Mouse (Mus musculus) kidney, adult 18-20 months (tissue): ENCODE measurements around the gene Gm11011.

Source experiments
- DNase-seq: peaks from one replicate; pipeline ENCODE4 v3.0.0; 2021

Gm11011 gene

GRCm38 (mm10) chr2:169586688-169587087 lies 857 bp downstream of the Gm11011 start:
- no peak for DNase-seq

- no peak for DNase-seq
These were observed 1.8 kb downstream of the Gm11011 start for GRCm38 (mm10) chr2:169585631-169586285.

GRCm38 (mm10) chr2:169584745-169585456 lies 2.6 kb downstream of the Gm11011 start:
- DNase-seq = no peak

- no peak for DNase-seq
These were observed 4.1 kb downstream of the Gm11011 start for GRCm38 (mm10) chr2:169583476-169583875.

GRCm38 (mm10) chr2:169577508-169578196 lies 9.9 kb downstream of the Gm11011 start:
- no peak for DNase-seq

- DNase-seq = no peak
These were observed 17.5 kb downstream of the Gm11011 start for GRCm38 (mm10) chr2:169570063-169570462.

- DNase-seq = no peak
These were observed 21.4 kb downstream of the Gm11011 start for GRCm38 (mm10) chr2:169566159-169566558.

- DNase-seq = no peak
These were observed 21.8 kb downstream of the Gm11011 start for GRCm38 (mm10) chr2:169565751-169566150.

GRCm38 (mm10) chr2:169545674-169546073 lies 41.9 kb downstream of the Gm11011 start:
- no peak for DNase-seq

GRCm38 (mm10) chr2:169538906-169539305 lies 48.6 kb downstream of the Gm11011 start:
- DNase-seq = no peak
